In the genomic region with DNA sequence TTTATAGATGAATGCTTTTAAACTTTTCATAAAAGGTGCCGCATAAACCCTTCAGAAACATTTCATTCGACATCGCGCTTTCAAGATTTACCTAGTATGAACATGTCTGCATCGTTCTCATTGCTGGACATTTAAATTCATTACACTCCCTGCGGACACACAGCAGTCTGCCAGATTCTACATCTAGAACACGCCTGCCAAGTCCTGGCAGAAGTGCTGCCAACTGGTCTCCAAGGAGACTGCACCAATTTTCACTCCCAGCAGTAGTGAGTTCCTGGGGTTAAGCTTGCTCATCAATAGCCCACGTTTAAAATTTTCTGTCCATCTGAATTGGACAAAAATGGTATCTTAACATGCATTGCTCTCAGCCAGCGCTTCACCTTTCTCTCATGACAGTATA, we compare ENCODE assay signal across 12 mouse cellular contexts. TPM values are rescaled to one million over a fixed set of nuclear protein-coding genes. Genes with fewer than 3 reads are reported as not detected.
DNase-seq lines count a peak whose midpoint lies in the region; ATAC-seq and TF ChIP-seq lines count a peak whose summit lies in the region.
"Had no signal": no experiment of that assay in that cellular context is flagged by ENCODE, and none has a peak within 500 bp of the region (broad histone marks: within the 10 kb centered on the region; RNA-seq: fewer than 3 reads in every experiment).

No protein-coding gene starts in this region.

- H3K27me3 ChIP-seq in cerebellum, adult 2 months (ENCODE audit: control insufficient read depth, insufficient read depth, low read length), result no peaks in the 10 kb centered on the region
- H3K27me3 ChIP-seq in neural tube, embryonic 13.5 days, result no peaks in the 10 kb centered on the region
- H3K27me3 ChIP-seq in intestine, embryonic 16.5 days (replicated peaks; ENCODE audit: control insufficient read depth, insufficient read depth, low read length), result no peaks in the 10 kb centered on the region
- H3K27me3 ChIP-seq: heart, embryonic 15.5 days; limb, embryonic 13.5 days had no signal

- H3K9ac ChIP-seq in neural tube, embryonic 13.5 days, result no peak overlapping the region
- no peak overlapping the region for H3K9ac ChIP-seq in intestine, embryonic 16.5 days (ENCODE audit: low read depth, low read length)
- H3K9ac ChIP-seq: heart, embryonic 15.5 days; limb, embryonic 13.5 days had no signal

- ATAC-seq in neural tube, embryonic 13.5 days (ENCODE audit: low read depth), result peak; percentile 63; the same call in 1 of the 2 replicates
- ATAC-seq in intestine, embryonic 16.5 days, result no peak

- H3K27ac ChIP-seq in cerebellum, adult 2 months (ENCODE audit: insufficient read depth, low read length), result no peak overlapping the region
- H3K27ac ChIP-seq in neural tube, embryonic 13.5 days (replicated peaks), result no peak overlapping the region
- H3K27ac ChIP-seq in intestine, embryonic 16.5 days (ENCODE audit: low read length), result no peak overlapping the region
- H3K27ac ChIP-seq: heart, embryonic 15.5 days; limb, embryonic 13.5 days; macrophage had no signal

- no peak for TF ChIP-seq CTCF in cerebellum, adult 2 months (IDR thresholded peaks at IDR 0.05; ENCODE audit: borderline replicate concordance, insufficient read depth, low read depth, low read length)

- H3K4me3 ChIP-seq in cerebellum, adult 2 months (replicated peaks; ENCODE audit: insufficient read depth, low read depth, low read length), result no peak overlapping the region
- no peak overlapping the region for H3K4me3 ChIP-seq in neural tube, embryonic 13.5 days
- H3K4me3 ChIP-seq in intestine, embryonic 16.5 days (ENCODE audit: low read length), result no peak overlapping the region
- H3K4me3 ChIP-seq: heart, embryonic 15.5 days; limb, embryonic 13.5 days had no signal

- TF ChIP-seq POLR2A in cerebellum, adult 2 months (IDR thresholded peaks at IDR 0.05; ENCODE audit: borderline replicate concordance, insufficient read depth, low read length), result no peak

- 11% methylated on average over 9 of the region's 9 CpGs for WGBS in cerebellum, adult 2 months
- WGBS in neural tube, embryonic 13.5 days, result 44% methylated on average over 9 of the region's 9 CpGs
- WGBS in intestine, embryonic 16.5 days, result 74% methylated on average over 9 of the region's 9 CpGs

- H3K4me2 ChIP-seq in neural tube, embryonic 13.5 days, result no peak overlapping the region
- no peak overlapping the region for H3K4me2 ChIP-seq in intestine, embryonic 16.5 days (ENCODE audit: low read depth, low read length)
- H3K4me2 ChIP-seq: heart, embryonic 15.5 days; limb, embryonic 13.5 days had no signal

- no peaks in the 10 kb centered on the region for H3K9me3 ChIP-seq in neural tube, embryonic 13.5 days
- no peaks in the 10 kb centered on the region for H3K9me3 ChIP-seq in intestine, embryonic 16.5 days (ENCODE audit: control insufficient read depth, low read length)
- H3K9me3 ChIP-seq: heart, embryonic 15.5 days; limb, embryonic 13.5 days had no signal

- H3K36me3 ChIP-seq in neural tube, embryonic 13.5 days, result no peaks in the 10 kb centered on the region
- H3K36me3 ChIP-seq in intestine, embryonic 16.5 days (ENCODE audit: control insufficient read depth, insufficient read depth, low read length), result no peaks in the 10 kb centered on the region
- H3K36me3 ChIP-seq: heart, embryonic 15.5 days; limb, embryonic 13.5 days had no signal

- H3K4me1 ChIP-seq in cerebellum, adult 2 months (ENCODE audit: control insufficient read depth, insufficient read depth, low read length), result no peaks in the 10 kb centered on the region
- H3K4me1 ChIP-seq in neural tube, embryonic 13.5 days (replicated peaks), result peaks cover 7% of the 10 kb centered on the region; the same call in 1 of the 2 replicates
- no peaks in the 10 kb centered on the region for H3K4me1 ChIP-seq in intestine, embryonic 16.5 days (ENCODE audit: control insufficient read depth, insufficient read depth, low read length)
- H3K4me1 ChIP-seq: heart, embryonic 15.5 days had no signal

- DNase-seq in cerebellum, adult 2 months, result peak; percentile 10 to 42
- no peak for DNase-seq in cerebellum, adult 8-10 months
- no peak for DNase-seq in neural tube, embryonic 10.5 days (ENCODE audit: extremely low spot score, low spot score)
- DNase-seq in layer of hippocampus, postnatal 36 days, result peak; percentile 49 to 52
- DNase-seq in embryo, embryonic 9.5 days (ENCODE audit: extremely low spot score), result no peak
- DNase-seq in lung, postnatal 25 days (ENCODE audit: low spot score), result no peak
- DNase-seq: adrenal gland, postnatal 14 days had no signal

RNA-seq across cellular contexts. Expression of gene Tnfaip8l3, which starts 30.5 kb away (rescaled TPM):
- 0.44 and 0.51 TPM in 2 replicates for polyA plus RNA-seq in cerebellum, adult 2 months (2012; rRNA removed)
- 0.82 and 1.5 TPM in 2 replicates for polyA plus RNA-seq in neural tube, embryonic 13.5 days (2015; fragmentation: Nextera tagmentation; extraction: Ambion mirVana)
- 10 to 100 TPM; 27.2 to 30.2 TPM for total RNA-seq in layer of hippocampus, postnatal 36 days (2021)
- polyA plus RNA-seq in intestine, embryonic 16.5 days (2015; fragmentation: Nextera tagmentation; extraction: Ambion mirVana), result 0.15 and 0.20 TPM in 2 replicates
- total RNA-seq: adrenal gland, postnatal 14 days had no signal
- polyA plus RNA-seq: macrophage had no signal

Comparison
In these comparisons a context has a peak if more than half of its experiments do, and no peak if none do; other contexts are left out.
1. DNase-seq: peak in cerebellum, adult 2 months (2 of 2) and layer of hippocampus, postnatal 36 days (2 of 2); none in cerebellum, adult 8-10 months (single experiment), neural tube, embryonic 10.5 days (single experiment), embryo, embryonic 9.5 days (single experiment) and lung, postnatal 25 days (single experiment).